Mouse (Mus musculus) brown adipose tissue, adult 24 weeks (tissue): Measurements from ENCODE around the gene Fat3. TPM values are rescaled to one million over a fixed set of nuclear protein-coding genes. Genes with fewer than 3 reads are reported as not detected.

Experiments
- H3K27ac ChIP-seq: fragments of 200-500 bp; replicated peaks from 2 replicates; pipeline ENCODE4 v1.5.1; 2012; ENCODE audit warnings: low read depth, mild to moderate bottlenecking, low read length
- H3K4me1 ChIP-seq: fragments of 200-500 bp; 2 replicates; pipeline ENCODE4 v1.6.1; 2012; ENCODE audit warnings: low read length, mixed read lengths; ENCODE audit not compliant: control insufficient read depth, insufficient read depth, insufficient read length
- H3K4me3 ChIP-seq: fragments of 200-500 bp; 2 replicates; pipeline ENCODE4 v1.5.1; 2012; ENCODE audit warnings: low read depth, mild to moderate bottlenecking, low read length, moderate library complexity; ENCODE audit not compliant: insufficient read depth
- polyA plus RNA-seq: library from polyadenylated mRNA; stranded (reverse); fragments of >200 nt; gene quantifications from 2 replicates; pipeline ENCODE4 v1.2.4, GENCODE M21; 2012; ENCODE audit not compliant: missing spikeins, insufficient read depth, insufficient read length

Fat3 gene
- polyA plus RNA-seq, 1 experiment = not detected

- Histone ChIP-seq H3K4me1 (peaks cover 3% of the 10 kb centered on the region), H3K27ac (no peak overlapping the region), H3K4me3 (no peak overlapping the region)
These were observed 472.0 kb downstream of the Fat3 start for GRCm38 (mm10) chr9:16029066-16029465.

DNA sequence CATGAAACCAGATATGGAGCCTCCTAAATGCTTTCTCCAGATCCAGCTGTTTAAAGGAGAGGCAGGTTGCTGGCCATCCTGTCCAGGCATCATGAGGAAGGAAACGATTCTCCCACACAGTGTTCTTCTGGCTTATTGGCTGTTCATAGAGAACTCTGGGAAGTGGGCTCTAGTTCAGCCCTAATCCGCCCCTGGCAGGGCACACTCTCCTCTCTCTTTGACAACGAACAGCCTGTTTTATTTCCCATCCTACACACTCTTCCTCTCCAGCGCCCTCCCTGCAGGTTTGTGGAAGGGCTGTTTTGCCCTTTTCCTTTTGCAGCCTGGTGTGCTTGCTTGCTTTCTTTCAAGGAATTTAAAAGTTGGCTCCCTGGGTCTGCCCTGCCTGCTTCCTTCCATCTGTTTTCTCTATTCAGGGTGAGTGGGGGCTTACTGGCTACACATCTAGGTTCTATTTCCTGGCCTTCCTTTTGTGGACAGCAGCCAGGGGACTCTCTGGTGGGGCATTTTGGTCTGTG, 472.6 kb downstream of the Fat3 start:
- no peak overlapping the region for H3K4me3 ChIP-seq
- H3K27ac ChIP-seq = 0 out of 2 replicates have a peak overlapping the region, but pooled peaks have one; percentile 29
- H3K4me1 ChIP-seq = peaks cover 3% of the 10 kb centered on the region

GRCm38 (mm10) chr9:16026054-16026453, 475.0 kb downstream of the Fat3 start:
- Histone ChIP-seq H3K27ac (no peak overlapping the region), H3K4me3 (no peak overlapping the region), H3K4me1 (peaks cover 3% of the 10 kb centered on the region)

DNA sequence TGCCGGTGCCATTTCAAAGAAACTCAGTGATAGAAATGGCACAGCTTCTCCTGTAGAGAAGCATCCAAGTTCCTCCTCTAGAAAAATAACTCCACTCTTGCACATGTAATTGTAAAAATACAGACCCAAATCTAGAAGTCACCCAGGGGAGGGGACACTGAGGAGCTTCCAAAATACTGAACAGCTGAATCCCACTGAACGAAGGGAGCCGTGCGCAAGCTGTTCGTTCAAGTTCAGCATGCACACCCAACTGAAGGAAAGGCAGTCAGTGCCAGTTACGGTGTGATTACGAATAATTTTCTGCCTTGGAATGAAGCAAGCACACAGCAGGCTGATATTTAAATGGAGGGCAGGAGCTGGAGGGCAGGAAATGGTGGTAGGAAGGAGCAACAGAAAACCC, 476.4 kb downstream of the Fat3 start:
- Histone ChIP-seq H3K27ac (no peak overlapping the region), H3K4me1 (peaks cover 3% of the 10 kb centered on the region), H3K4me3 (no peak overlapping the region)

GRCm38 (mm10) chr9:16014115-16014514, 487.0 kb downstream of the Fat3 start:
- Histone ChIP-seq H3K4me1 (no peaks in the 10 kb centered on the region), H3K27ac (no peak overlapping the region), H3K4me3 (no peak overlapping the region)

- Histone ChIP-seq H3K27ac (no peak overlapping the region), H3K4me1 (no peaks in the 10 kb centered on the region), H3K4me3 (no peak overlapping the region)
These were observed 489.7 kb downstream of the Fat3 start for GRCm38 (mm10) chr9:16011382-16011781.

DNA sequence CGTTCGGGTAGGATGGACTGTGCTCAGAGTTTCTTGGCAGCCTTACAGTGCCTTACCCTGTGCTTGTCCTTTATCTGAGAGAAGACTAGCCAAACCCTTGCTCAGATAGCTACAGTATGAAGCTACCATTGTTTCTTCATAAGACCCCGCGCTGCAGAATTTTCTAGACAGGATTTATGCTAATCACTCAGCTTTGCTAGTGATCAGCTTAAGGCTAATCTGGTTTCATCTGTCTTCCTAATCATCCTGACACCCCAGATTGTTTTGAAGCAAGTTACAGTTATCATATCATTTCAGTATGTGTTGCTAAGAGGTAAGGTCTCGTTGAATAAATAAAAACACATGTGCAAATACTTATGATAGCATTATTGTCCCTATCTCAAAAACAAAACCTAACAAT, 493.6 kb downstream of the Fat3 start:
- Histone ChIP-seq H3K27ac (no peak overlapping the region), H3K4me1 (no peaks in the 10 kb centered on the region), H3K4me3 (no peak overlapping the region)

GRCm38 (mm10) chr9:16002991-16003390, 498.1 kb downstream of the Fat3 start:
- H3K27ac ChIP-seq = no peak overlapping the region
- no peak overlapping the region for H3K4me3 ChIP-seq
- no peaks in the 10 kb centered on the region for H3K4me1 ChIP-seq

GRCm38 (mm10) chr9:15994762-15995161, 506.3 kb downstream of the Fat3 start:
- no peaks in the 10 kb centered on the region for H3K4me1 ChIP-seq
- H3K27ac ChIP-seq = no peak overlapping the region
- H3K4me3 ChIP-seq = no peak overlapping the region

DNA sequence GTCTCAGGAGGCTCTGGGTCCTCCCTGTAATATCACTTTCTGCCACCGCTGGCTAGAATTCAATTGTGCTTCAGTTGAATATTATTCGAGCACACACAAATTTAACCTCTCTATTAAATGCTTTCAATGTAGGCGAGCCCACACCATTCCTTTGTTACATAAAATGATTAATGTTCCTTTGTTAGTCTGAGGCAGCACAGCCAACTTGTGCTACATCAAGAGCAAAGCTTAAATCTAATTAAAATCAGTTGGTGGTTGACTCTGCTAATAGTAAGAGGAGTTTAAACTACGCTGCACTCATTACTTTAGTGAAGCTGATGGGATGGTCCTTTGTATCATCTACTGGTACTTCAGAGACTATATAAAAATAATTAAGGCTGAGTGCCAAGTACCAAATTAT, 506.9 kb downstream of the Fat3 start:
- no peaks in the 10 kb centered on the region for H3K4me1 ChIP-seq
- no peak overlapping the region for H3K4me3 ChIP-seq
- no peak overlapping the region for H3K27ac ChIP-seq

DNA sequence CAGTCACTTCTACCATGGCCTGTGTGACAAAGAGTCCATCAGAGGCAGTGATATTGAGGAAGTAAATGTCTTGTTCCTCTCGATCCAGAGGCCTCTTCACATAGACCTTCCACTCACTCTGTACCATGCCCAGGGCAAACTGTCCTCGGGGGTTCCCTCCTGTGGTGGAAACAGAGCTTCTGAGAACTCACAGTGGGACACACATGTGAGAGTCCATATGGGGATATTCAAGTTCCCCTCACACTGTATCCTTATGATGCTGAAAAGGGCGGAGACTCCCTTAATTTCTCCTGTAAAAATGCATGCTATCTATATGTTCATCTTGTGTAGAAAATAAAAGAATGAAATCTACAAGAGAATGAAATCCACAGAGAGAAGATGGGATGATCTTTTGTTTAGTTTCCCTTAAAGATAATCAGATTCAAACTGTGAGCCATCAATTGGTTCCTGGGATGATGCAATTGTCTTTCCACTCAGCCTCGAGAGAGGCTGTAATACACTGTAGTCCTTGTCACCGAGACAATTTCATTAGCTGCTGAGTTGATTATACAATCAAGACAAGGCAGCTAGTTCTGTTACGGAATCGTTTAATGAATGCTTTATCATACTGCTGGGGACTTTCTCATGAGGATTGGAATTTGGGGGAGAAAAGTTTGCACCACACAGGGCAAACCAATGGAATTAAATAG, 508.8 kb downstream of the Fat3 start:
- no peak overlapping the region for H3K4me3 ChIP-seq
- no peaks in the 10 kb centered on the region for H3K4me1 ChIP-seq
- no peak overlapping the region for H3K27ac ChIP-seq

GRCm38 (mm10) chr9:15978317-15978716, 522.8 kb downstream of the Fat3 start:
- Histone ChIP-seq H3K4me3 (no peak overlapping the region), H3K27ac (no peak overlapping the region), H3K4me1 (no peaks in the 10 kb centered on the region)

DNA sequence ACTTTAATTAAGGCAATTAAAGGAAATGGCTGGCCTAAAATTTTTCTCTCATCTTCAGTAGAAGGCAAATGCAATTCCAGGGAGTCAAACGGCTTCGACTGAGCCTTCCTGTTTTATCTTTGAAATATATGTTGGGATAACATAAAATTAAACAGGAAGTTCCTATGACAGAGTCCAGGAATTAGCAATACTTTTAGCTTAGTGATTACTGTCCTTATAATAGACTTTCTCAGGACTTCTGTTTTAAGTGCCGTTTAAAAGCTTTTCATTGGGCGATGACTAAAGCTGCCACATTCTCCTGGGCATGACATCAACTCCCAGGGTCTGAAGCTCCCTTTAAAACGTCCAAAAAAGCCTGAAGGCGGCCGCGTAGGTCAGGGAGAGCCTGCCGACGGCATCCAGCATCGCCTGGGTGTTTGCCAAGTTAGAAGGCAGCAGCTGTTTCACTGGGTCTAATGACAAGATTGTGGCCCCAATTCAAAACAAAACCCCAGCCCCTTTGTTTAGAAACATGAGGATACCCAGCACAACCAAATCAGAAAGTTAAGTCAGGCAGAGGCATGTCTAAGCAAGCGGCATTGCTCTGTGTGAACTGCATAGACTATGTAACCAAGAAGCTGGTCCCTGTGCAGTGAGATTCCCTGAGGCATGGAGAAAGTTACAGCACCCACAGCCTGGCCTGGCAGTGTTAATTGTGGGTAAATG, 524.0 kb downstream of the Fat3 start:
- Histone ChIP-seq H3K4me3 (no peak overlapping the region), H3K4me1 (no peaks in the 10 kb centered on the region), H3K27ac (no peak overlapping the region)

GRCm38 (mm10) chr9:15975999-15976398, 525.1 kb downstream of the Fat3 start:
- Histone ChIP-seq H3K4me3 (no peak overlapping the region), H3K27ac (no peak overlapping the region), H3K4me1 (no peaks in the 10 kb centered on the region)

- Histone ChIP-seq H3K4me3 (no peak overlapping the region), H3K4me1 (no peaks in the 10 kb centered on the region), H3K27ac (no peak overlapping the region)
These were observed 528.9 kb downstream of the Fat3 start for GRCm38 (mm10) chr9:15972201-15972600.

DNA sequence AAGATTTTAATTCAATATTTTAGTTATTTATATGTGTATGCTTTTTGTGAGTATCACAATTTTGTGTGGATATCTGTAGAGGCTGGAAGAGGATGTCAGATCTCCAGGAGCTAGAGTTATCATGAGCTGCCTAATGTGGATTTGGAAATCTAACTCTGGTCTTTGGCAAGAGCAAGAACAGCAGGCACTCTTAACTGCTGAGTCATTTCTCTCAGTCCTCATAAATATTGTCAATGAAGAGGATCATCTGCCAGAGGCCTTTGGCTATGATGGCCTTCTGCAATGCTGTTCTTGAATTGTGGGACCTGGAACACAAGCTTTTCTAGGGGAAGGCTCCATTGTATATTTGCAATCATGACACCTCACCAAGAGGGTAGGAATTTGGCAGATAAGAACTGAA, 529.7 kb downstream of the Fat3 start:
- H3K4me3 ChIP-seq = no peak overlapping the region
- H3K4me1 ChIP-seq = no peaks in the 10 kb centered on the region
- H3K27ac ChIP-seq = no peak overlapping the region
